Mouse (Mus musculus): ENCODE results near the gene Sar1b. TPM values are rescaled to one million over a fixed set of nuclear protein-coding genes. Genes with fewer than 3 reads are reported as not detected.

Gene Sar1b
- total and polyA plus RNA-seq, 2 experiments from 2014 or later, result 115 to 230 TPM

DNA sequence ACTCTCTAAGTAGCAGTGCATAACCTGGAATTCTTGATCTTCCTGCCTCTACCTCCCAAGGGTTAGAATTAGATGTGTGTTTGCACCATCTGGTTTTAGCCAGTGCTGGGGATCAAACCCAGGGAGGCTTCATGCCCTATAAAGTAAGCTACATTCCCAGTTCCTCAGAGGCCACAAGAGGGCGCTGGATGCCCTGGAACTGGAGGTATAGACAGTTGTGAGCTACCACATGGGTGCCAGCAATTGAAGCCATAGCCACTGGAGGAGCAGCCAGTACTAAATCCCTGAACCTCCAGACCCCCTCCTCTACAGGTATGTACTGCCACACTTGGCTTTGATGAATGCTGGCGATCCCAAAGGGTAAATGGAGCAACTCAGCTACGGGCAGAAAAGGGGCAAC, 56.5 kb downstream of the Sar1b start:
- no peaks in the 10 kb centered on the region for H3K9me3 ChIP-seq (ENCODE audit: low read length)
- peak; percentile 54 for TF ChIP-seq CTCF (IDR thresholded peaks at IDR 0.05)
- no peaks in the 10 kb centered on the region for H3K27me3 ChIP-seq (ENCODE audit: insufficient read depth, low read length)
- ATAC-seq (ENCODE audit: low FRiP score), result no peak
- no peak overlapping the region for H3K27ac ChIP-seq (ENCODE audit: low read depth, low read length)
- H3K4me1 ChIP-seq (ENCODE audit: insufficient read depth, low read length), result no peaks in the 10 kb centered on the region
- no peak for DNase-seq (ENCODE audit: low spot score)
- peaks cover 12% of the 10 kb centered on the region; the same call in 1 of the 2 replicates for H3K36me3 ChIP-seq (ENCODE audit: insufficient read depth, low read length)
- H3K9ac ChIP-seq (replicated peaks; ENCODE audit: low read length, poor library complexity, severe bottlenecking), result no peak overlapping the region
- H3K4me3 ChIP-seq (ENCODE audit: low read depth, low read length), result no peak overlapping the region
- H3K4me2 ChIP-seq (ENCODE audit: low read depth, low read length, poor library complexity, severe bottlenecking), result no peak overlapping the region
- WGBS, result 70% methylated on average over 3 of the region's 3 CpGs

GRCm38 (mm10) chr11:51820861-51821260, 57.4 kb downstream of the Sar1b start:
- 40% methylated on average over 11 of the region's 11 CpGs for WGBS
- Histone ChIP-seq H3K4me1 (ENCODE audit: insufficient read depth, low read length) (no peaks in the 10 kb centered on the region), H3K36me3 (ENCODE audit: insufficient read depth, low read length) (peaks cover 19% of the 10 kb centered on the region; the same call in 1 of the 2 replicates), H3K27me3 (ENCODE audit: insufficient read depth, low read length) (no peaks in the 10 kb centered on the region), H3K4me2 (ENCODE audit: low read depth, low read length, poor library complexity, severe bottlenecking) (no peak overlapping the region), H3K4me3 (ENCODE audit: low read depth, low read length) (no peak overlapping the region), H3K9me3 (ENCODE audit: low read length) (no peaks in the 10 kb centered on the region), H3K27ac (ENCODE audit: low read depth, low read length) (no peak overlapping the region), H3K9ac (replicated peaks; ENCODE audit: low read length, poor library complexity, severe bottlenecking) (no peak overlapping the region)
- peak; percentile 64 for DNase-seq (ENCODE audit: low spot score)
- TF ChIP-seq CTCF (IDR thresholded peaks at IDR 0.05), result peak; percentile 83
- ATAC-seq (ENCODE audit: low FRiP score), result no peak

GRCm38 (mm10) chr11:51822736-51823135, 59.2 kb downstream of the Sar1b start:
- no peak for TF ChIP-seq CTCF (IDR thresholded peaks at IDR 0.05)
- Histone ChIP-seq H3K9me3 (ENCODE audit: low read length) (no peaks in the 10 kb centered on the region), H3K4me1 (ENCODE audit: insufficient read depth, low read length) (no peaks in the 10 kb centered on the region), H3K4me3 (ENCODE audit: low read depth, low read length) (no peak overlapping the region), H3K27ac (ENCODE audit: low read depth, low read length) (no peak overlapping the region), H3K36me3 (ENCODE audit: insufficient read depth, low read length) (peaks cover 23% of the 10 kb centered on the region), H3K4me2 (ENCODE audit: low read depth, low read length, poor library complexity, severe bottlenecking) (no peak overlapping the region), H3K9ac (replicated peaks; ENCODE audit: low read length, poor library complexity, severe bottlenecking) (no peak overlapping the region), H3K27me3 (ENCODE audit: insufficient read depth, low read length) (no peaks in the 10 kb centered on the region)
- WGBS, result 28% methylated on average over 4 of the region's 4 CpGs
- DNase-seq (ENCODE audit: low spot score), result no peak
- no peak for ATAC-seq (ENCODE audit: low FRiP score)

DNA sequence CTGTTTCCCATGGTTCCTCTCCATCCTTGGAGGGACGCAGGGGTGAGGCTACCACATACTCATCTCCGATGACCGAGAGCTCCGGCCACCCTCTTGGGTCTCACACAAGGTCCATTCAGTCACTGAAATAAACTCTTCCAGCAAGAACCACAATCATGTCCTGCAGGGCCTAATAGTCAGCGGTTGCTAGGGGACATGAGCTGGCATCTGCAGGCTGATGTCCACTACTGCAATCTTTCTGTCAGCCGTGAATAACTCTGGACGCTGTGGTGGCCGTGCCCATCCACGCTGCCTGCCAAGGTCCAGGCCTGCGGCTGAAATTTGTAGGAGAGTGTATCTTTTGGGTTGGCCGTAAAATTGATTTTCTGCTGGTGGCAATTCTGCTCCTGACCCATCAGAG, 59.8 kb downstream of the Sar1b start:
- WGBS, result 31% methylated on average over 11 of the region's 11 CpGs
- Histone ChIP-seq H3K4me3 (ENCODE audit: low read depth, low read length) (no peak overlapping the region), H3K4me1 (ENCODE audit: insufficient read depth, low read length) (no peaks in the 10 kb centered on the region), H3K9ac (replicated peaks; ENCODE audit: low read length, poor library complexity, severe bottlenecking) (no peak overlapping the region), H3K4me2 (ENCODE audit: low read depth, low read length, poor library complexity, severe bottlenecking) (no peak overlapping the region), H3K27ac (ENCODE audit: low read depth, low read length) (no peak overlapping the region), H3K27me3 (ENCODE audit: insufficient read depth, low read length) (no peaks in the 10 kb centered on the region), H3K36me3 (ENCODE audit: insufficient read depth, low read length) (peaks cover 22% of the 10 kb centered on the region), H3K9me3 (ENCODE audit: low read length) (no peaks in the 10 kb centered on the region)
- peak; percentile 57 for DNase-seq (ENCODE audit: low spot score)
- 0 out of 2 replicates have a peak, but pooled peaks have one; percentile 21 for ATAC-seq (ENCODE audit: low FRiP score)
- no peak for TF ChIP-seq CTCF (IDR thresholded peaks at IDR 0.05)

GRCm38 (mm10) chr11:51823963-51824753, 60.7 kb downstream of the Sar1b start:
- TF ChIP-seq CTCF (IDR thresholded peaks at IDR 0.05), result no peak
- Histone ChIP-seq H3K4me3 (ENCODE audit: low read depth, low read length) (no peak overlapping the region), H3K36me3 (ENCODE audit: insufficient read depth, low read length) (peaks cover 24% of the 10 kb centered on the region), H3K4me1 (ENCODE audit: insufficient read depth, low read length) (no peaks in the 10 kb centered on the region), H3K9me3 (ENCODE audit: low read length) (no peaks in the 10 kb centered on the region), H3K9ac (replicated peaks; ENCODE audit: low read length, poor library complexity, severe bottlenecking) (no peak overlapping the region), H3K4me2 (ENCODE audit: low read depth, low read length, poor library complexity, severe bottlenecking) (no peak overlapping the region), H3K27ac (ENCODE audit: low read depth, low read length) (no peak overlapping the region), H3K27me3 (ENCODE audit: insufficient read depth, low read length) (no peaks in the 10 kb centered on the region)
- WGBS, result 92% methylated on average over 3 of the region's 3 CpGs
- DNase-seq (ENCODE audit: low spot score) (no peak), ATAC-seq (ENCODE audit: low FRiP score) (no peak)

DNA sequence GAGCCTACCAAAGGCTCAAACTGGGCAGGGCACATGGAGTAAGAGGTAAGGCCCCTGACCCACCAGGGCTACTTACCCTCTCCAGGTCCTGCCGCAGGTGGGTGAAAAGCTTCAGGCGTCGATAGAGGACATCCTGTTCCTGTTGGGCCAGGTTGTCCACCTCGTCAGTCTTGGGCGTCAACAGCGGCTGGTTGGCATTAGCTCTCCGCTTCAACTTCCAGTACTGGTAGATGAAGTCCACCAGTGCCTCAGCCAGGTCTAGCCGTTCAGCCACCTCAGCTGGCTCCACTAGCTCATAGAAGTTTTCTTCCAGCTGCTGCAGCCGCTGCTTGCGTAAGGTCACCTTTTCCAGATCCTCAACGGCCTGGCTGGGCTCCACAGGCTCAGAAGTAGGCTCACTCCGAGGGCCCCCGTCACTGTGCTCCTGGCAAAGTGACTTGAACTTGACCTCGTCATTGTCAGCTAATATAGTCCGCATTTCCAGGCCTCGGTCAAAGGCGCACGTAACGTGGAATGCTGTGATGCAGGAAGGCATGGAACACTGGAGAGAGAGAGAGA, 61.5 kb downstream of the Sar1b start:
- H3K9me3 ChIP-seq (ENCODE audit: low read length), result no peaks in the 10 kb centered on the region
- TF ChIP-seq CTCF (IDR thresholded peaks at IDR 0.05), result no peak
- 92% methylated on average over 19 of the region's 19 CpGs for WGBS

More for the DNA sequence above, 61.5 kb downstream of the Sar1b start:
- Histone ChIP-seq H3K4me2 (ENCODE audit: low read depth, low read length, poor library complexity, severe bottlenecking) (no peak overlapping the region), H3K27ac (ENCODE audit: low read depth, low read length) (no peak overlapping the region), H3K9ac (replicated peaks; ENCODE audit: low read length, poor library complexity, severe bottlenecking) (no peak overlapping the region), H3K27me3 (ENCODE audit: insufficient read depth, low read length) (no peaks in the 10 kb centered on the region), H3K36me3 (ENCODE audit: insufficient read depth, low read length) (peaks cover 25% of the 10 kb centered on the region), H3K4me1 (ENCODE audit: insufficient read depth, low read length) (no peaks in the 10 kb centered on the region), H3K4me3 (ENCODE audit: low read depth, low read length) (no peak overlapping the region)
- ATAC-seq (ENCODE audit: low FRiP score) (no peak), DNase-seq (ENCODE audit: low spot score) (no peak)
